Mouse (Mus musculus): Measurements from ENCODE around the gene Rbpms2.

DNA sequence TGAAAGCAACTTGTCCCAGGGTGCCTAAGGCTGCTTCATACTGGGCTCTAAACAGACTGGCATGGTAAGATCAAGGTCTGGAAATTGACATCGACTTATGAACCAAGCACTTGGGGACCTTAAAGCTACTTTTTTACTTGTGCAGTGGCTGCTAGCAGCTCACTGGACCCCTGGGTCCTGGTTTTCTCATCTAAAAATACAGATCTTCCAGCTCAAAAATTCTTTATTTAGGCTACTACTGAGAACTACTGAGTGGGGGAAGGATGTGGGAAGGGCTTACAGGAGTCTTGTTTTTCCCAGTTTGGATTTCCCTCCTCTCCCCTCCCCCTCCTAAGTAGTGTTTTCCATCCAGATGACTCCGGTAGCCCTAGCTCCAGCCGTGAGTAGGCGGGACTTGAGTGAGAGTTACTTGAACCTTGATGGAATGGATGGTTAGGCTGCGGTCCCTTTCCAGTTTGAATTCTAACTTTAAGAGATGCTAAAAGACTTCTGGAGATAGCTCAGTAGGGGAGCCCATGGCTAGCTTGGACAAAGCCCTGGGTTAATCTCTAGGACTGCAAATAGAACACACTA, 11.5 kb downstream of the Rbpms2 start:
- TF ChIP-seq POLR2A (IDR thresholded peaks at IDR 0.05; ENCODE audit: insufficient read depth, low read depth, low read length) (no peak), EP300 (IDR thresholded peaks at IDR 0.05; ENCODE audit: insufficient read depth, low read depth, low read length) (no peak), CTCF (IDR thresholded peaks at IDR 0.05) (no peak)

Measured in heart, adult 2 months (tissue).